Mouse (Mus musculus) kidney, adult 9 months (tissue): ENCODE data around the gene Mpi.

Source experiments
- DNase-seq: peaks from one replicate; pipeline ENCODE4 v3.0.0; 2022

Mpi gene

DNA sequence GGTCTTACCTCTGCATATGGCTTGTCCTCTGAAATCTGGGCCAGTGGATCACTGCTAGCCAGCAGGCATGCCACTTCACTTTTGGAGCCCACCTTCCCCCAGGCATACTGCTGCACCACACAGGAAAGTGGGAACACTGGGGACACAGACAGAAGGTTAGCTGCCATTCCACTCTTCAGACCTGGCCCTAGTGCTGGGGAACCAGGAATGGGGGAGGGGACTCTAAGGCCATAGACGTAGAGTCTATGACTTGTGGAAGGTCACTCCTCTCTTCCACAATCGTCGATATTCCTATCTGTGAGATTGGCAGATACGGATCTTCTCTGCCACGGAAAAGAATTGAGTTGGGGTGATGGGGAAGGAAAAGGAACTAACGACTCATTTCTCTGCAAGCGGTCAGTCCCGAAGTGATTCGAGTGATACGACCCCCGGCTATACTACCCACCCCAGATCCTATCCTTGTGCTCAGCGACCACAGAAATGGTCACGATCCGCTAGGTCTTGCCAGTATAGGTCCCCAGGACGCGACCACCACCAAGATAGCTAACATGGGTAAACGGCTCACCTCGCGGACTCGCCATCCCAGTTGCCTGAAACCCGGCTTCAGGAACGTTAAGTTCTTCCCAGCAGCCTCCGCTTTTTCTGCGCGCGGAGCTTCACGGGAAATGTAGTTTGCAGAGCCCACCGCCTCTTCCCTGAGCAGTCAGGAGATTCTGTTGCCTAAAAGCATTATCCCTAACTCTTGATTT is at the start of gene Mpi:
TSS of gene Mpi (minus strand) at position 625 of the 749 bp plus-strand sequence.
- peak; percentile 72 for DNase-seq

DNA sequence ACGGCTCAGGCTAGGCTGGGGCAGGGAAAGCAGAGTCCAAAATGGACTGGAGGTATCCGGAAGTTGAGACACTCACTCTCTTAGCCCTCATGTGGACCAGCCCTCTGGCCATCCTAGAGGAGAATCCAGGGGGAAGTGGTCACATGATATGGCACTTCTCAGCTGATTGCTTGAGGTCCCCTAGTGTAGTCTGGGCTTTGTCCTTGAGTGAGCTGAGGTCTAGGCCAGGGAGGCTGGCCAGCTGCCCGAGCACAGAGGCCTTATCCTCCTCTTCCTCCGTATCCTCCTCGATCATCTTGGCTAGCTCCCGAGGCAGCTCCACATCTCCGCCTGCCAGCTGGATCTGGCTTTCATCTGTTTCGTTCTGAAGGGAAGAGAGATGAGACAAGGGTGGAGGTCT is 49.5 kb upstream of the Mpi start:
- DNase-seq, result no peak

DNA sequence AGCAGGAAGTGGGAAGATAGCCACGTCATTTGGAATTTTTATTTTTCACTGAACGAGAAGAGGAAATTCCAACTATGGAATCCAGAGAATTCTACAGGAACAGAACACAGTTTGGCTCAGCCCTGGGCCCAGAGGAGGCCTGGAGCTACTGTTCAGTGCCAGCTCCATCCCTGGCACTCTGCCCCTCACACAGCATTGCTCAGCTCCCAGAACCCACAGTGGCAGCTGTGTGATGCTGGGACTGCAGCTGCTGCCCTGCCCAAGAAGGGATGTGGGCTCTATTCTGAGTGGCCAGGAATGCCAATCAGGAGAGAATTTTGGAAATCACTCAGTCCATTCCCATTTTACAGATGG is 48.8 kb upstream of the Mpi start:
- no peak for DNase-seq

DNA sequence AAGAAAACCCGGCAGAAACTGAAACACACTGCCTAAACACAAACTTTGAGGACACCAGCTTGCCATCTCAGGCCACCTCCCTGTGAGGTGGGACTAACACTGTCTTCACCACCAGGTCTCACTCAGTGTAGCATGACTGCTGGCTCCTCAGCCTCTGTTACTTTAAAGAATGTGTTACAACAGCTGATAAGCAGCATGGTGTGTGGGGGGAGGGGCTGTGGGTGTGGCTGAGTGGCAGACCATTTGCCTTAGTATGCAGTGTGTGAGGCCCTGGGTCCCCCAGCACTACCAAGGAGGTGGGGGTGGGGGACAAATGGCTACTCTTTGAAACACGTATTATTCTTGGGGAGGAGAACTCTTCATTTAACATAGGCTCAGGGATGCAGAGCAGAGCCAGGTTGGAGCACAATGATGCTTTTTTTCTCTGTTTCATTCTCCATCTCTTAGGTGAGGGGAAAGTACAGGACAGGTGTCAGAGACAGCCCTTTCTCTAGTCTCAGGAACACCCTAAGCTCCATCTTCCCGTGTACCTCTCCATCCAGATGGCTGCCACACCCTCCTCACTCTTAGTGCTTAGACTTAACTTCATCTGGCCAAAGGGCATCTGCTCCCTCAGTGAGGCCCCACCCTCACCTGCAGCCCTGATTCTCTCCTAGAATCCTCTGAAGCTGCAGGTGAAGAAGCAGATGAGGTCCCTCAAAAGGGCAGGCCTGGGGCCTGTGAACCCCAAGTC is 48.2 kb upstream of the Mpi start:
- peak; percentile 36 for DNase-seq

DNA sequence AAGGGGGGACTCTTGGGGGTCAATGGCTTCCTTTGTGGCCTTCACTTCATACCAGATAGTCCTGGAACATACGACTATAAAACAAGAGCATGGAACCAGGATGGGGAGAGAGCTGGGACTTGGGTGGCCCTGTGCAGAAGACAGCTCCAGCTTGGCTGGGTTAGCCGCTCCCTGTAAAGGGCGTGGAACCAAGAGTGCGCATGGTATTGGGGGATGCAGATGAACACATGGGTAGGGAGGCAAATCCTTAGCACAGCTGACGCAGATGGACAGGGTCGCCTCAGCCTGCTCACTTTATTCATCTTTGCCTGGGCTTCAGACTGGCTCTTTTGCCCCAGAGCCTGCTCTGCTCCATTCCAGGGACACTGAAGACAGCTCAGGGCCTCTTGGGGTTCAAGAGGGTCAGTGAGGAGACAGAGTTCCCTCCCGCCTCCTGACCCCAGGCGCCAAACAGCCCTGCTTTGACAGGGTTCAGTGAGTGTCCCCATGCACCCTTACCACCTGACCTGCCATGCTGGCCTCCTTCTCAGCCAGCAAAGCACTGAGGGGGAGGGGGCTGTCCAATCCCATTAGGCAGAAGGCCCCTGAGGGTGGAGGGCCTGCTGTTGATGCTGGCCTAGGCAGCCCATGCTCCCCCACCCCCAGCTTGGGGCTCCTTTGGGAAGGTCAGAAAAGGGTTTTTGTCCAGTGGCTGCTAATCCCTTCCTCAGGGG is 46.4 kb upstream of the Mpi start:
- peak; percentile 65 for DNase-seq

DNA sequence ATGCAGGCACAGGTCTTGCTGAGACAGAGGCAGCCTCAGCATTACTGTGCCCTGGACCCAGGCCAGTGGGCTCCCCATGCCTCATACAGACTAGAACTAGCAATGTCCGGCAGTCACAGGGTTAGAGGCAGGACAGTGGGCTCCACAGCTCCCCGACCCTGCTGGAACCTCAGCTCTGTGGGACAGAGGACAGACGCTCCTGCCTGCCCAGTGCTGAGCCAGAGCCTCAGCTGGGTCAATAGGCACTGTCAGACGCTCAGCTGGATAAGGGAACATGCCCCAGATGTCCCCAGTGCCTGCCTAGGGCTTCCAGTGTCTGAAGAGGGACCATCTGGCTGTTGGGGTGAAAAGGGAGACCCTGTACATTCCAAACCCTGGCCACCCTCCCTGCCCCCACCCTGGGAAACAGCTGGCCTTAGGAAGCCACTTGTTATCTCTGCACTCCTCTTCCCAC is 45.4 kb upstream of the Mpi start:
- DNase-seq, result peak; percentile 28

DNA sequence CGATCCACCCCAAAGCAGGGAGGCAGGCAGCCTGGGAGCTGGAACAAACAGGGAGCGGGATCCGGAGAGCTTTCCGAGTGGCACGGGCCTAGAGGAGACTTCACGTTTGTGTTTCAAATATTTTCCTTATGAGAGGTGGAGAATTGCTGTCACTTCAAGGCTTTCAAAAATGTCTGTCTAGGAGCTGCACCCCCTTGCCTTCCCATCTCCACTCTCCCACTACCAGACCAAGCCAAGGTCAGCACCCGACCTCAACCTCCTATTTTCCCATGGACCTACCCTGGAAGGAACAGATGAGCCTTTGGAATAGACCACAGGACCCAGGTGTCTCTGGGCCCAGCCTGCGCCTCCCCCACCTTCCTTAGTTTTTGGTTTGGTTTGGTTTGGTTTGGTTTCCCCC is 44.7 kb upstream of the Mpi start:
- no peak for DNase-seq

DNA sequence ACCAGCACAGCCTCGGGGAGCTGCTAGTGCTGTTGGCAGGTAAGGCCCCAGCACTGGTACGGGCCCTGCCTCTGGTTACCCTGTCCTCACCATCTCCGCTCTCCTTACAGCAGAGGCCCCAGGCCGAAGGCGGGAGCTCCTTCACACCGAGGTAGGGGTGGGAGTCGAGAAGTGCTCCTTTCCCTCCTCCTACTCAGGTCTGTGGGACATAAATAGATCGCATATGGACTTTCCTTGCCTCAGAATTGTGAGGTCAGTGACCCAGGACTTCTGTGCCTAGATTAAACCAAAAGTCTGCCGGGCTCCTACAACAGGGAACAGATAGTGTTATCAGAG is 41.6 kb upstream of the Mpi start:
- no peak for DNase-seq

DNA sequence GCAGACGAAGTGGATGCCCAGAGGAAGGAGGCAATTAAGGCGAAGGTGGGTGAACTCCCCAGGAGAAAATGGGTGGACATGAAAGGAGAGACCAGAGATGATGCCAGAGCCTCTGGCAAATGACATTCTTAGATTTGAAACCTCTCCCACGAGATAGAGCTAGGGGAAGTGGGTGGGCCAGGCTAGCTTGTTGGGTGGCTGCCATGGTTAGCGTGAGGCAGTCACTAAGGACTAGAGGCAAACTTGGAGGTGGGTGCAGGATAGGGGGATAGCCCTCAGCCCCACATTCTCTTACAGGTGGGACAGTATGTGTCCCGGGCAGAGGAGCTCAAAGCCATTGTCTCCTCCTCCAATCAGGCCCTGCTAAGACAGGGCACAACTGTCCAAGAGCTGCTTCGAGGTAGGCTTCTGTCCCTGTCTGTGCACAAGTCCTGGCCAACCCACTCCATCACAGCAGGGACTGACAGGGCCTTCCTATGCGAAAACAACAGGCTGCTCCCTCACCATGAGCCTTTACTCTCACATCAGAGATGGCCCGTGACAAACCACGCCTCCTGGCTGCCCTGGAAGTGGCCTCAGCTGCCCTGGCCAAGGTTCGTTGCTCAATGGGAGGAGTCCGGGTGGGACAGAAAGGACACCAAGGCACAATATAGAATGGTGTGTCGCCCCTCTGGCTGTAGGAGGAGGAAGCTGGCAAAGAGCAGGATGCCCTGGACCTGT is 41.1 kb upstream of the Mpi start:
- peak; percentile 79 for DNase-seq

DNA sequence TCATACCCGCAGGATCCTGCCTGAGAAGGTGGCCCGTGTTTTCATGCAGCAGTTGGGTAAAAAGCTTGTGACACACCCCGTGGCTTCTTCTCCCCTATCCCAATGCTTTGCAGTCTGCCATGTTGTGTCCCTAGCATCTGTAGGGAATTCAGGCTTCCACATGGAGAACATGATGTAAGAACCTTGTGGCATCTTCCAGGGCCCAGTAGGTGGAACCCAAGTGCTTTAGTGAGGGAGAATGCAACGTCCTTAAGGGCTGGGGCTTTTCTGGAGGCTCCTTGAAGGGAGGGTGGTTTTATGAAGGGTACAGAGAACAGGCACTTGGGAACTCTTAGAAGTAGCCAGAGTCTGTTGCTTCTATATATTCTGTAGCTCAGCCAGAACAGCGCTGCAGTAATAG is 38.2 kb upstream of the Mpi start:
- peak; percentile 31 for DNase-seq

DNA sequence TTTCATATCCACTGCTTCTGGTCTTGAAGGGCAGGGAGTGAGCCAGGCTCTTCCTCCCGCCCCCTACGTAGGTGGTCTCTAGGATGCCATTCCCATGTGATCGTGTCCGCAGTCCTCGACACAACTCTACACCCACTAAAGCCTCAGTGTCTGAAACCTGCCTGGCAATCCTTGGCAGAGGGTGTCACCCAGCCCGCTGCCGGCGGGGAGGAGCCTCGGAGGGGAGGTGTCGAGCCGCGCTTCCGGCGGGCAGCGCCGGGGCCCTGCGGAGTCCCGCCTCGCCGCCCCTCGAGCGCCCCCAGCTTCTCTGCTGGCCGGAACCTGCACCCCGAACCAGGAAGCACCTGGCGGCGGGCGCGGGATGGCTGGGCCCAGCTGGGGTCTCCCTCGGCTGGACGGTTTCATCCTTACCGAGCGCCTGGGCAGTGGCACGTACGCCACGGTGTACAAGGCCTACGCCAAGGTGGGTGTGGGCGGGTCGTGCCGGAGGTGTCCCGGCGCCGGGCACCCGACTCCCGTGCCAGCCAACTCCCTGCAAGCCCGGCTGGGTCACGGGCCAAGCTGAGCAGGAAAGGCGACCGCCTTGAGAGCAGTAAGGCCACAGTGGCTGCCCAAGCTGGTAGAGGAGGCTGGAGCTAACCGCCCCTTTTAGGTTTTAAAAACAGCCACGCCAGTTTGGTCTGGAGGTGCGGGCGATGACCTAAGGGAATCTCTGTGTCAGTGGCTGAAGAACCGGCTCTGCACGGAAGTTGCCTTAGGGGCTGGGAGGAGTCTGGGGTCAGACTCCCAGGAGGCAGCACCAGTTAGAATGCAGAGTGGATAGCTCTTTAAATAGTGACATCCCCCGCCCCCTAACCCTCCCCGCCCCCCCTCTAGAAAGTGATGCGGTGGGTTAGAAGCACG is 36.9 kb upstream of the Mpi start, which contains the start of gene Ulk3:
TSS of gene Ulk3 (plus strand) at position 229 of the 903 bp plus-strand sequence.
- DNase-seq, result peak; percentile 84

DNA sequence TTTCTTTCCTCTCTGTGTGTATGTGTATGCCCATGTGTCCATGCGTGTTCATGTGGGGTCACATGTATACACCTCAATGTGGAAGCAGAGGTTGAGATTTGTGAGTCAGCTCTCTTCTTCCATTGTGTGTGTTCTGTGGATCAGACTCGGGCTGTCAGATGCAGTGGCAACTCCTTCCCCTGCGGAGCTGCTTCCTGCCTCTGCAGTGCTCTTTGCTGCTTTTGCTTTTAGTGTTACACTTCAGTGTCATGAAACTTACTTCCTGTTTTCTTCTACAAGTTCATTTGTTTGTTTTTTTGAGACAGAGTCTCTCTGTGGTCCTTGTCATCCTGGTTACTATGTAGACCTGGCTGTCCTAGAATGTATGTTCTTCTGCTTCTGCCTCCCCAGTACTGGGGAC is 32.4 kb upstream of the Mpi start:
- no peak for DNase-seq

DNA sequence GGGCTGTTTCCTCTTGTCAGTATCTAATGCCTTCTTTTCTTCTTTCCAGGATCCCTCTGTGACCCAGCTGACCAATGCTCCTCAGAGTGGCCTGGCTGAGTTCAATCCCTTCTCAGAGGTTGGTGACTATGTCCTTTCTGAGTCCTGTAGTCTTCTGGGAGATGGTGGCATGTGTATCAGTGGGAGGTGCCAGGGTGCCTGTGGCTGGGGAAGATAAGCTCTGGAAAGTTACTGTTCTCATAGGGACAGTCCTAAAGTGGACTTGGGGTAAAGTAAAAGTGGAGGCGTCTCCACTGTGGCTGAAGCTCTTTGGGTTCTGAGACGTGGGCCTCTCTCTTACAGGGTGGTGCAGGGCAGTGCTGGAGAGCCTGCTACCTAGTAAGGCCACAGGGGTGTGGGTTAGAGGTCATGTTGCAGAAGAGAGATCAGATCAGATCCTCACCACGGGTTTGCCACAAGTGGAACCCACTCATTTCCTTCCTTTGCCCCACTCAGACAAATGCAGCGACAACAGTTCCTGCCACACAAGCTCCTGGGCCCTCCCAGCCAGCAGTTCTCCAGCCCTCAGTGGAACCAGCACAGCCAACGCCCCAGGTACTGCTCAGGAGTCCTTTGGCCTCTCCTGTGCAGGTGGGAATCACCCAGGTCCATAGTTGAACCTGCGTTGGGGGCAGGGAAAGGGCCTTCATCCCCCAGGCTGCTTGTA is 24.7 kb upstream of the Mpi start:
- DNase-seq, result no peak

DNA sequence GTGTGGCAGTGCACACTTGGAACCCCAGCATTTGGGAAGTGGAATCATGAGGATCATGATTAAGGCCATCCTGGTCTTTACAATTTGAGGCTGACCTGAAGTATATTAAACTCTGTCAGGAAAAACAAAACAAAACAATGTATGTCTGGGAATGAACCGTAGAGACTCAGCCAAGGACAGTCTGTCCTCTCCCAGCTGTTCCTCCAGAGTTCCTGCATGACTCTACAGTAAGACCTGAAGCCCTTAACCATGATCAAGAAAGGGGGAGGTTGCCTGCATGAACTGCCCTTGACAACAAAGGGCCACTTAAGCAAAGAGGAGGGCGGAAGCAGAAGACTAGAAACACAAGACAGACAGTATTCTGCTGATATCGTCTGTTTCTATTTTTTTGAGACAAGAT is 23.0 kb upstream of the Mpi start:
- no peak for DNase-seq

DNA sequence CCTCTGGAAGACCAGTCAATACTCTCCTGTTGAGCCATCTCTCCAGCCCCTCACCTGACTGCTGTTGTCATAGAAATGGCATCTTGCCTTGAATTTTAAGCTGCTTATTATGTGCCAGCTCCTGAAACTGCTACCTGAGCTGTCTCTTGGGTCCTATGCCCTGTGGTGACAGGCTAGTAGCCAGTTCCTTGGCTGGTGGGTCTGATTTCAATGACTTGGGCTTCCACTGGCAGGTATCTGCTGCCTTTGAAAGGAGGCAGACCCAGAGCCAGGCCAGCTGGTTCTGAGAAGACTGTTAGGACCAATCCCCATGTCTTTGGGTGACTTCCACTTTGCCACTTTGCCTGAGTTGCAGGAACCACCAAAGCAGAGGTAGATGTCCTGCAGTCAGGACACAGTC is 21.8 kb upstream of the Mpi start:
- DNase-seq, result no peak

DNA sequence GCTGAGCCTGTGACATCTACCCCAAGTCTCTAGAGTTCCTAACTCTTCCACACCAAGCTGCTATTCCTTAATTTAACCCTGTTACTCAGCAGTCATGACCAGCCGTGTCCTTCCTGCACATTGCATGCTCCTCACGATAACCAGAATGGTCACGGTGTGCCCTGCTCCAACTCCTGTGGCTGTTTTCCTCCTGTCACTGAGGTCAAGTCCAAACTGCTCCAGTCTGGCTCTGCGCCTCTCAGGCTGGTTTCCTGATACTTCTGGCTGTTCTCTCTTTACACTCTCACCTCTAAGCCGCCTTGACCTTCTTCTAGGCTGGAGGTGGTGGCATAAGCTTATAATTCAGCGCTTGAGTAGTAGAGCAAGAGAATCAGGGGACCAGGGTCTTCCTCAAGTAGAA is 15.9 kb upstream of the Mpi start:
- DNase-seq, result peak; percentile 65

DNA sequence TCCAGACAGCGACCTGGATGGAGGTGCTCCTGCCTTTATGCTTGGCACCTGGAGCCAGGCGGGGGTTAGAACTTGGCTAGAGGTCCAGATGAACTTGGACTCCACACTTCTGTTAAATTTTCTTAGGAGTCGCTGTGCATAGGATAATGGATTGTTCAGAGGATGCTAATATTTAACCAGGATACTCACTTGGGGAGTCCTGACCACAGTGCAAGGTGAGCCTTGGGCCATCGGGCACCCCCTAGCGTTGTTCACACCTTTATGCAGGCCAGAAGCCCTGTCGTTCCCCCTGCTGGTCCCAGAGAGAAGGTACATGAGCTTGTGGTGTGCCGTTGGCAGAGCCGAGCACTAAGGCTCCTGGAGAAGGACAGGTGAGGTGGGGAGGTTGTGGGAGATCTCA is 14.3 kb upstream of the Mpi start:
- DNase-seq, result peak; percentile 94

DNA sequence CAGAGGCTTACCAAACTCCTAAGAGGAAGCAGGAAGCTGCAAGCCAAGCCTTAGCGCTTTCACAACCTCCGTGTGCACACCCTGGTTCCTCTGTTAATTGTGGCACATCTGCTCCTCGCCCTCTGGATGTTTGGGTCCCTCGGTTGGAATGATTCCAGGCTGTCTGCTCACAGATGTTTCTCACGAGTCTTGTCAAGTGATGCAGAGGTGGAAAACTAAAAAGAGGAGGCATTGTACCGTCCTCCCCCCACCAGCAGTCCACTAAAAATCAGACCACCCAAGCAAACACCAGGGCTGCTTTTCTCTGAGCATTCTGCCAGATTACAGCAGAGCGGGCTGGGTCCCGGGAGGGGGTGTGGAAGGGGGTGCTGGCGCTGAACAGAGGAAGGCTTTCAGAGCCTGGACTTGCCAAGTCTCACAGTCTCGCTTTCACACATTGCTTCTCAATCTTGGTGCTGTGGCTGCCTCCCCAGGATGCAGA is 13.2 kb upstream of the Mpi start:
- peak; percentile 43 for DNase-seq

DNA sequence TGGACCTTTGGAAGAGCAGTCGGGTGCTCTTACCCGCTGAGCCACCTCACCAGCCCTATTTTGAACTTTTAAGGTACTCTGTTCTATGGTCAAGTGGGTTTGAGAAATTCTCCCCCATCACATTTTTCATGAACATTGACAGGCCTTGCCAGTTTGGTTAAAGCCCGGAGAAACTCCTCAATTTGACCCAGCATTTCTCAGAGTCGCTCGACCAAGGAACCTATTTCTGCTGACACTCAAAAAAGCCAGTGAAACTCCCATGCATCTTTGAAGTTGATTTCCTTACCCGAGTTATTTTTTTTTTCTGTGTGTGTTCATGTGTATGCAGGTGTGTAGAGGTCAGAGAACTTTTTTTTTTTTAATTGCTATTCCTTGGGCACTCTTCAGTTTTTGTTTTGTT is 12.0 kb upstream of the Mpi start:
- DNase-seq, result peak; percentile 88

DNA sequence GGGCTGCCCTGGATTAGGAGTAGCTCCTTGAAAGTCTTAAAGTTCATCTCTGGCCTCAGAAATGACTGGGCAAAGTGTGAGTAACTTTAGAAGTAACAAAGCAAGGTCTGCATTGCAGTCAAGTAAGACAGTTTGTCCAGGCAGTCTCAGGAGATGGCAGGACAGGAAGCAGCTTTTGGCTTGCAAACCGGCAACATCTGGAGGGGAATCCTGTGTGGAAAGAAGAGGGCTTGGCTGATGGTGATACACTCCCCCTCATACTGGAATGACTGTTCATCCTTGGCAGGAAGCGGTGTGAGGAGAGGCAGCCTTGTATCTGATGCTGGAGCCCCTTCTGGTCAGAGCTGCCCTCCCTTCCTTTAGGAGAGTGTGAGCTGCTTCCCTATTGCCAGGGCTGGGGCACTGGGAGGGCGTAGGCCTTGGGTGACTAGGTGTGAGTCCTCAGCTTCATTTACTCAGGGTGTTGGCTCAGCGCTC is 10.4 kb upstream of the Mpi start:
- DNase-seq, result peak; percentile 79

DNA sequence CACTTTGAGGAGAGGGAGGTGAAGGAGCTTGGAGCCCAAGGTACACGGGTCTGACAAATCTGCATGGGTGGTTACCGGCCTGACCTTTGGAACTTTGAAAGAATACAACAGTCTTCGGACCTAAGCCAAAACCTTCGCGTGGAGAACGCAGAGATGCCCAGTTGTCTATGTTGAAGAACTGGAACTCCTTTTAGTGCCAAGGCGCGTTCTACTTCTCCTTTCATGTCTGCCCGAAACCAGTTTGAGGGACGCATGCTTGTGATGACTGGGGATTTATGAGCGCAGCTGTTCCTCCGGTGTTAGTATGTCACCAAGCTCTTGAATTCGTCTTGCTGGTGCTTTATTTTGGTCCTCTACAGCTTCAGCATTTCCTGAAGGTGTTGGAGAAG is 9.1 kb upstream of the Mpi start:
- DNase-seq, result peak; percentile 90
